Mouse (Mus musculus): ENCODE results near the gene Gm9573. TPM values are rescaled to one million over a fixed set of nuclear protein-coding genes. Genes with fewer than 3 reads are reported as not detected.

The Gm9573 gene
- polyA plus RNA-seq, 1 experiment from 2014 or later, result not detected

Other genes with a start within 250 kb of the Gm9573 start
- 4.3 and 4.4 TPM in 2 replicates for gene H2-Q4, start 247.0 kb downstream of the Gm9573 start, polyA plus RNA-seq (2015; fragmentation: Nextera tagmentation; extraction: Ambion mirVana)
- 4.4 and 5.7 TPM in 2 replicates for gene H2-Q6, start 201.8 kb downstream of the Gm9573 start, polyA plus RNA-seq (2015; fragmentation: Nextera tagmentation; extraction: Ambion mirVana)
- gene H2-Q7, start 187.5 kb downstream of the Gm9573 start, polyA plus RNA-seq (2015; fragmentation: Nextera tagmentation; extraction: Ambion mirVana), result 13.7 and 15.2 TPM in 2 replicates
- gene H2-Q10, start 156.5 kb downstream of the Gm9573 start, polyA plus RNA-seq (2015; fragmentation: Nextera tagmentation; extraction: Ambion mirVana), result 1.4 and 1.6 TPM in 2 replicates
- gene Pou5f1, start 120.6 kb downstream of the Gm9573 start, polyA plus RNA-seq (2015; fragmentation: Nextera tagmentation; extraction: Ambion mirVana), result 0.19 TPM in 1 of 2 replicates, not detected in the other
- gene Tcf19, start 109.8 kb downstream of the Gm9573 start, polyA plus RNA-seq (2015; fragmentation: Nextera tagmentation; extraction: Ambion mirVana), result 72.9 and 77.2 TPM in 2 replicates
- 17.3 and 20.5 TPM in 2 replicates for gene Cchcr1, start 109.5 kb downstream of the Gm9573 start, polyA plus RNA-seq (2015; fragmentation: Nextera tagmentation; extraction: Ambion mirVana)
- 1.5 TPM in 2 replicates for gene Psors1c2, start 93.4 kb downstream of the Gm9573 start, polyA plus RNA-seq (2015; fragmentation: Nextera tagmentation; extraction: Ambion mirVana)
- gene Cdsn, start 74.5 kb downstream of the Gm9573 start, polyA plus RNA-seq (2015; fragmentation: Nextera tagmentation; extraction: Ambion mirVana), result 0.20 TPM in 1 of 2 replicates, not detected in the other
- gene 2300002M23Rik, start 59.2 kb downstream of the Gm9573 start, polyA plus RNA-seq (2015; fragmentation: Nextera tagmentation; extraction: Ambion mirVana), result not detected in 2 replicates
- 1.8 and 7.3 TPM in 2 replicates for gene Sfta2, start 25.1 kb downstream of the Gm9573 start, polyA plus RNA-seq (2015; fragmentation: Nextera tagmentation; extraction: Ambion mirVana)
- 0.17 and 0.23 TPM in 2 replicates for gene Mucl3, start 17.1 kb upstream of the Gm9573 start, polyA plus RNA-seq (2015; fragmentation: Nextera tagmentation; extraction: Ambion mirVana)
- gene Vars2, start 41.0 kb upstream of the Gm9573 start, polyA plus RNA-seq (2015; fragmentation: Nextera tagmentation; extraction: Ambion mirVana), result 19.8 and 21.0 TPM in 2 replicates
- 51.9 and 55.6 TPM in 2 replicates for gene Gtf2h4, start 47.1 kb upstream of the Gm9573 start, polyA plus RNA-seq (2015; fragmentation: Nextera tagmentation; extraction: Ambion mirVana)
- gene Ddr1, start 78.0 kb upstream of the Gm9573 start, polyA plus RNA-seq (2015; fragmentation: Nextera tagmentation; extraction: Ambion mirVana), result 107 and 108 TPM in 2 replicates
- gene Ier3, start 195.0 kb upstream of the Gm9573 start, polyA plus RNA-seq (2015; fragmentation: Nextera tagmentation; extraction: Ambion mirVana), result 33.5 and 40.4 TPM in 2 replicates
- 52.7 and 56.9 TPM in 2 replicates for gene Flot1, start 196.6 kb upstream of the Gm9573 start, polyA plus RNA-seq (2015; fragmentation: Nextera tagmentation; extraction: Ambion mirVana)
- 905 and 985 TPM in 2 replicates for gene Tubb5, start 211.7 kb upstream of the Gm9573 start, polyA plus RNA-seq (2015; fragmentation: Nextera tagmentation; extraction: Ambion mirVana)
- gene Mdc1, start 214.9 kb upstream of the Gm9573 start, polyA plus RNA-seq (2015; fragmentation: Nextera tagmentation; extraction: Ambion mirVana), result 16.3 and 16.7 TPM in 2 replicates
- 63.3 and 67.0 TPM in 2 replicates for gene Nrm, start 234.7 kb upstream of the Gm9573 start, polyA plus RNA-seq (2015; fragmentation: Nextera tagmentation; extraction: Ambion mirVana)
- gene Ppp1r18, start 239.0 kb upstream of the Gm9573 start, polyA plus RNA-seq (2015; fragmentation: Nextera tagmentation; extraction: Ambion mirVana), result 22.2 and 25.2 TPM in 2 replicates

All from kidney, embryonic 16.5 days (tissue).